Mouse (Mus musculus): ENCODE data around the gene Trappc5. TPM values are rescaled to one million over a fixed set of nuclear protein-coding genes. Genes with fewer than 3 reads are reported as not detected.

Trappc5 gene
- total and polyA plus RNA-seq, 2 experiments from 2014 or later: 53.3 to 55.8 TPM

DNA sequence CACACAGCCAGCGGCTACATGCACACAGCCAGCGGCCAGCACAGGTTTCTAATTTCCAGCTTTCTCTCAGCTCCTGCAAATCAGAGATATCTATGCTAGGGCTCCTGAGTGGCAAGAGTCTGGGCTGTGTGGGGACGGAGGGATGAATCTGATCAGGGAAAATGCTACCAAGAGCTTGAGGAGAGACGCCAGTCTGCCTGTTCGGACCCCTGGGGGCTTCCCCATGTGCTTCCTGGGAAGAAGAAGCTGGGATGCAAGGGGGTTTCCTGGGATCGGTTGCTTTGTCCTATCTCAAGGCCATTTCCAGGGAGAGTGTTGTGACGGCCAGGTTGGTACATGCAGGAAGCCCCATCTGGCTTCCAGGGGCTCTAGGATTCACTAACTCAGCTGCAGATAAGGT lies 31.5 kb downstream of the Trappc5 start:
- Histone ChIP-seq H3K27me3 (ENCODE audit: insufficient read depth, low read length) (no peaks in the 10 kb centered on the region), H3K4me1 (ENCODE audit: insufficient read depth, low read length) (no peaks in the 10 kb centered on the region), H3K9me3 (ENCODE audit: low read length) (no peaks in the 10 kb centered on the region), H3K4me3 (ENCODE audit: low read length) (no peak overlapping the region), H3K36me3 (ENCODE audit: insufficient read depth, low read length) (no peaks in the 10 kb centered on the region), H3K4me2 (ENCODE audit: low read depth, low read length) (no peak overlapping the region), H3K9ac (replicated peaks; ENCODE audit: low read length) (no peak overlapping the region), H3K27ac (no peak overlapping the region)
- WGBS: 80% methylated on average over 7 of the region's 7 CpGs
- no peak for TF ChIP-seq CTCF (IDR thresholded peaks at IDR 0.05; ENCODE audit: low read depth)
- no peak for DNase-seq (ENCODE audit: low spot score)
- no peak for ATAC-seq

- H3K4me1 ChIP-seq (ENCODE audit: insufficient read depth, low read length): no peaks in the 10 kb centered on the region
- no peaks in the 10 kb centered on the region for H3K27me3 ChIP-seq (ENCODE audit: insufficient read depth, low read length)
- ATAC-seq: no peak
- H3K4me2 ChIP-seq (ENCODE audit: low read depth, low read length): no peak overlapping the region
- no peak overlapping the region for H3K4me3 ChIP-seq (ENCODE audit: low read length)
- no peaks in the 10 kb centered on the region for H3K9me3 ChIP-seq (ENCODE audit: low read length)
- no peak for DNase-seq (ENCODE audit: low spot score)
- WGBS: 85% methylated on average over 3 of the region's 3 CpGs
- H3K36me3 ChIP-seq (ENCODE audit: insufficient read depth, low read length): no peaks in the 10 kb centered on the region
- no peak for TF ChIP-seq CTCF (IDR thresholded peaks at IDR 0.05; ENCODE audit: low read depth)
- H3K9ac ChIP-seq (replicated peaks; ENCODE audit: low read length): no peak overlapping the region
- H3K27ac ChIP-seq: no peak overlapping the region
Observed at GRCm38 (mm10) chr8:3710312-3710711, 34.2 kb downstream of the Trappc5 start.

DNA sequence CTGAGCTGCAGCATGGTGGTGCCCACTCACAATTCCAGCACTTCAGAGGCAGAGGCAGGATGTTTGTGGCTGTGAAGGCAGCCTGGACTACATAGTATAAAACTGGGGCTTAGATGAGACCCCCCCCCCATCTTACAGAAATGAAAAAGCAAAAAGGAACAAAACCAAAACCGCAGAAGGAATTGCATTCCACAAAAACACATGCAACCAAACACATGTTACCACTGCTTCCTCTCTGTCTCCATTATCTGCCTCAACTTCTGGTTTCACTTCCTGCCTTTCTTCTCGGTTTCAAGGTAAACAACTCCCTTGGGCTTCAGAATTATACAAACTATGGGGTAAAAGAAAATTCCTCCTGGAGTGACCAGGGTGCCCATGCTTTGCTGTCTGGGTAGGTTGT lies 35.5 kb downstream of the Trappc5 start:
- Histone ChIP-seq H3K4me3 (ENCODE audit: low read length) (no peak overlapping the region), H3K36me3 (ENCODE audit: insufficient read depth, low read length) (no peaks in the 10 kb centered on the region), H3K4me1 (ENCODE audit: insufficient read depth, low read length) (no peaks in the 10 kb centered on the region), H3K9ac (replicated peaks; ENCODE audit: low read length) (no peak overlapping the region), H3K4me2 (ENCODE audit: low read depth, low read length) (no peak overlapping the region), H3K27ac (no peak overlapping the region), H3K9me3 (ENCODE audit: low read length) (no peaks in the 10 kb centered on the region), H3K27me3 (ENCODE audit: insufficient read depth, low read length) (no peaks in the 10 kb centered on the region)
- no peak for ATAC-seq
- 74% methylated on average over 2 of the region's 2 CpGs for WGBS
- no peak for TF ChIP-seq CTCF (IDR thresholded peaks at IDR 0.05; ENCODE audit: low read depth)
- DNase-seq (ENCODE audit: low spot score): no peak

- H3K4me1 ChIP-seq (ENCODE audit: insufficient read depth, low read length): no peaks in the 10 kb centered on the region
- ATAC-seq (no peak), DNase-seq (ENCODE audit: low spot score) (no peak)
- H3K4me2 ChIP-seq (ENCODE audit: low read depth, low read length): no peak overlapping the region
- H3K27me3 ChIP-seq (ENCODE audit: insufficient read depth, low read length): no peaks in the 10 kb centered on the region
- WGBS: 89% methylated on average over 12 of the region's 12 CpGs
- no peak for TF ChIP-seq CTCF (IDR thresholded peaks at IDR 0.05; ENCODE audit: low read depth)
- H3K27ac ChIP-seq: no peak overlapping the region
- no peaks in the 10 kb centered on the region for H3K9me3 ChIP-seq (ENCODE audit: low read length)
- no peak overlapping the region for H3K9ac ChIP-seq (replicated peaks; ENCODE audit: low read length)
- no peaks in the 10 kb centered on the region for H3K36me3 ChIP-seq (ENCODE audit: insufficient read depth, low read length)
- no peak overlapping the region for H3K4me3 ChIP-seq (ENCODE audit: low read length)
Observed at GRCm38 (mm10) chr8:3717321-3717954, 41.3 kb downstream of the Trappc5 start.

DNA sequence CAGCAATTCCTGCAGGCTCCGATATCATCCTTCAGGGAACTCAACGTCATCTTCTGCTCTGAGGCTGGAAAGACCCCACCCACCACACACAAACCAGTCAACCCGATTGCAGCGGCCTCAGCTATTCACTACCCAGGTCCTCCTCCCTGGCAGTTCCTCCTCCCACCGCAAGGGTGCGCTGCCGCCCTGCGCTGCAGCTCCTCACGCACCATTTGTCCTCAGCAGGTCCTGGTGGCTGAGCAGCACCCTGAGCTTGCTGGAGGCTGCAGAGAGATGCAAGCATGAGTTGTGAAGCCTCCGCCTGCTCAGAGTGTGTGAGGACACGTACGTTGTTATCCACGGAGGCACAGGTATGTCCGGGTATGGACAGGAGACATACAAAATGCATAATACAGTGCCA lies 42.5 kb downstream of the Trappc5 start:
- Histone ChIP-seq H3K27ac (no peak overlapping the region), H3K9me3 (ENCODE audit: low read length) (no peaks in the 10 kb centered on the region), H3K4me3 (ENCODE audit: low read length) (no peak overlapping the region), H3K27me3 (ENCODE audit: insufficient read depth, low read length) (no peaks in the 10 kb centered on the region), H3K9ac (replicated peaks; ENCODE audit: low read length) (no peak overlapping the region), H3K4me1 (ENCODE audit: insufficient read depth, low read length) (no peaks in the 10 kb centered on the region), H3K36me3 (ENCODE audit: insufficient read depth, low read length) (no peaks in the 10 kb centered on the region), H3K4me2 (ENCODE audit: low read depth, low read length) (no peak overlapping the region)
- WGBS: 21% methylated on average over 14 of the region's 14 CpGs
- ATAC-seq (peak; percentile 59), DNase-seq (ENCODE audit: low spot score) (peak; percentile 53)
- TF ChIP-seq CTCF (IDR thresholded peaks at IDR 0.05; ENCODE audit: low read depth): peak; percentile 89

DNA sequence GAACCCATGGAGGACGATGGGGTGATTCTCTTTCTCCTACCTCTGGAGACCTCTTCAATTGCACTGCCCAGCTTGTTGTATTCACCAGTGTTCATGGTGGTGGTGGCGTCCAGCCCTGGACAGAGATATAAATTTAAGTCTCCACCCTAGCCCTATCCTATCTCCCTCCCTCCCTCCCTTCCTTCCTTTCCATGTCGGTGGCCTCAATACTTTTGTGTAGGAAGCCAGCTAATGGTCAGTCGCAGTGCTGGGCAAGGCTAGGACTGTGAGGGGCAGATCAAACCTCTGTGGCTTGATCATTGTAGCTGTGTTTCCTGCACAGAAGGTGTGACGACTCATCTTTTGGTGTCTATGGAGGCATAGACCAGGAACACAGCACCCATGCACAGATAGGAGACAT lies 44.5 kb downstream of the Trappc5 start, which contains the start of gene Clec4g:
Gene Clec4g (minus strand): TSS at position 101 of the 400 bp plus-strand sequence.
- no peaks in the 10 kb centered on the region for H3K36me3 ChIP-seq (ENCODE audit: insufficient read depth, low read length)
- no peak within 1 kb of the TSS for H3K27ac ChIP-seq
- ATAC-seq (no peak), DNase-seq (ENCODE audit: low spot score) (no peak)
- no peaks in the 10 kb centered on the region for H3K4me1 ChIP-seq (ENCODE audit: insufficient read depth, low read length)
- no peak within 1 kb of the TSS for H3K4me2 ChIP-seq (ENCODE audit: low read depth, low read length)
- H3K9ac ChIP-seq (replicated peaks; ENCODE audit: low read length): no peak within 1 kb of the TSS
- H3K27me3 ChIP-seq (ENCODE audit: insufficient read depth, low read length): no peaks in the 10 kb centered on the region
- no peak for TF ChIP-seq CTCF (IDR thresholded peaks at IDR 0.05; ENCODE audit: low read depth)
- H3K4me3 ChIP-seq (ENCODE audit: low read length): no peak within 1 kb of the TSS
- WGBS: 67% methylated on average over 5 of the region's 5 CpGs
- H3K9me3 ChIP-seq (ENCODE audit: low read length): no peaks in the 10 kb centered on the region

GRCm38 (mm10) chr8:3721041-3721440 lies 44.9 kb downstream of the Trappc5 start:
- no peaks in the 10 kb centered on the region for H3K9me3 ChIP-seq (ENCODE audit: low read length)
- H3K36me3 ChIP-seq (ENCODE audit: insufficient read depth, low read length): no peaks in the 10 kb centered on the region
- 36% methylated on average over 1 of the region's 1 CpGs for WGBS
- H3K4me3 ChIP-seq (ENCODE audit: low read length): no peak overlapping the region
- H3K4me2 ChIP-seq (ENCODE audit: low read depth, low read length): no peak overlapping the region
- DNase-seq (ENCODE audit: low spot score) (peak; percentile 63), ATAC-seq (0 out of 2 replicates have a peak, but pooled peaks have one; percentile 43)
- H3K9ac ChIP-seq (replicated peaks; ENCODE audit: low read length): no peak overlapping the region
- no peak for TF ChIP-seq CTCF (IDR thresholded peaks at IDR 0.05; ENCODE audit: low read depth)
- H3K4me1 ChIP-seq (ENCODE audit: insufficient read depth, low read length): no peaks in the 10 kb centered on the region
- no peaks in the 10 kb centered on the region for H3K27me3 ChIP-seq (ENCODE audit: insufficient read depth, low read length)
- no peak overlapping the region for H3K27ac ChIP-seq

Other genes with a start within 250 kb of the Trappc5 start
- 1.5 and 4.9 TPM in 2 replicates for gene Pex11g, start 208.6 kb upstream of the Trappc5 start, total RNA-seq (2014; rRNA removed)
- 2.0 and 2.4 TPM in 2 replicates for gene Pex11g, start 208.6 kb upstream of the Trappc5 start, polyA plus RNA-seq (2015; fragmentation: Nextera tagmentation; extraction: Ambion mirVana)
- 0.26 TPM in 1 of 2 replicates, not detected in the other for gene Tex45, start 205.4 kb upstream of the Trappc5 start, total RNA-seq (2014; rRNA removed)
- 0.57 and 0.73 TPM in 2 replicates for gene Tex45, start 205.4 kb upstream of the Trappc5 start, polyA plus RNA-seq (2015; fragmentation: Nextera tagmentation; extraction: Ambion mirVana)
- 98.3 and 109 TPM in 2 replicates for gene Zfp358, start 183.2 kb upstream of the Trappc5 start, total RNA-seq (2014; rRNA removed)
- gene Zfp358, start 183.2 kb upstream of the Trappc5 start, polyA plus RNA-seq (2015; fragmentation: Nextera tagmentation; extraction: Ambion mirVana): 46.0 and 49.6 TPM in 2 replicates
- 113 and 140 TPM in 2 replicates for gene Mcoln1, start 175.8 kb upstream of the Trappc5 start, total RNA-seq (2014; rRNA removed)
- gene Mcoln1, start 175.8 kb upstream of the Trappc5 start, polyA plus RNA-seq (2015; fragmentation: Nextera tagmentation; extraction: Ambion mirVana): 92.4 and 96.8 TPM in 2 replicates
- gene Pnpla6, start 160.9 kb upstream of the Trappc5 start, total RNA-seq (2014; rRNA removed): 55.6 and 82.6 TPM in 2 replicates
- gene Pnpla6, start 160.9 kb upstream of the Trappc5 start, polyA plus RNA-seq (2015; fragmentation: Nextera tagmentation; extraction: Ambion mirVana): 35.3 and 38.4 TPM in 2 replicates
- 0.37 TPM in 1 of 2 replicates, not detected in the other for gene C330021F23Rik, start 108.3 kb upstream of the Trappc5 start, total RNA-seq (2014; rRNA removed)
- 0.26 and 0.29 TPM in 2 replicates for gene C330021F23Rik, start 108.3 kb upstream of the Trappc5 start, polyA plus RNA-seq (2015; fragmentation: Nextera tagmentation; extraction: Ambion mirVana)
- 108 and 128 TPM in 2 replicates for gene Camsap3, start 89.0 kb upstream of the Trappc5 start, total RNA-seq (2014; rRNA removed)
- 34.9 and 39.1 TPM in 2 replicates for gene Camsap3, start 89.0 kb upstream of the Trappc5 start, polyA plus RNA-seq (2015; fragmentation: Nextera tagmentation; extraction: Ambion mirVana)
- 44.2 and 47.8 TPM in 2 replicates for gene Xab2, start 55.0 kb upstream of the Trappc5 start, total RNA-seq (2014; rRNA removed)
- 32.6 and 35.7 TPM in 2 replicates for gene Xab2, start 55.0 kb upstream of the Trappc5 start, polyA plus RNA-seq (2015; fragmentation: Nextera tagmentation; extraction: Ambion mirVana)
- gene Pet100, start 54.8 kb upstream of the Trappc5 start, total RNA-seq (2014; rRNA removed): 3.7 and 16.5 TPM in 2 replicates
- 91.3 and 99.6 TPM in 2 replicates for gene Pet100, start 54.8 kb upstream of the Trappc5 start, polyA plus RNA-seq (2015; fragmentation: Nextera tagmentation; extraction: Ambion mirVana)
- 95.0 and 145 TPM in 2 replicates for gene Pcp2, start 50.8 kb upstream of the Trappc5 start, total RNA-seq (2014; rRNA removed)
- 78.6 and 84.4 TPM in 2 replicates for gene Pcp2, start 50.8 kb upstream of the Trappc5 start, polyA plus RNA-seq (2015; fragmentation: Nextera tagmentation; extraction: Ambion mirVana)
- 9.7 and 23.9 TPM in 2 replicates for gene Stxbp2, start 45.3 kb upstream of the Trappc5 start, total RNA-seq (2014; rRNA removed)
- 32.7 and 38.5 TPM in 2 replicates for gene Stxbp2, start 45.3 kb upstream of the Trappc5 start, polyA plus RNA-seq (2015; fragmentation: Nextera tagmentation; extraction: Ambion mirVana)
- gene Retn, start 20.5 kb upstream of the Trappc5 start, total RNA-seq (2014; rRNA removed): not detected in 2 replicates
- gene Retn, start 20.5 kb upstream of the Trappc5 start, polyA plus RNA-seq (2015; fragmentation: Nextera tagmentation; extraction: Ambion mirVana): 0.44 and 0.60 TPM in 2 replicates
- gene Mcemp1, start 10.5 kb upstream of the Trappc5 start, total RNA-seq (2014; rRNA removed): not detected in 2 replicates
- gene Mcemp1, start 10.5 kb upstream of the Trappc5 start, polyA plus RNA-seq (2015; fragmentation: Nextera tagmentation; extraction: Ambion mirVana): 0.09 and 0.23 TPM in 2 replicates
- 21.2 TPM in 1 of 2 replicates, not detected in the other for gene Fcor, start 3.9 kb upstream of the Trappc5 start, total RNA-seq (2014; rRNA removed)
- gene Fcor, start 3.9 kb upstream of the Trappc5 start, polyA plus RNA-seq (2015; fragmentation: Nextera tagmentation; extraction: Ambion mirVana): 27.0 and 27.5 TPM in 2 replicates
- not detected in 2 replicates for gene Fcer2a, start 17.9 kb downstream of the Trappc5 start, total RNA-seq (2014; rRNA removed)
- gene Fcer2a, start 17.9 kb downstream of the Trappc5 start, polyA plus RNA-seq (2015; fragmentation: Nextera tagmentation; extraction: Ambion mirVana): 0.41 and 0.44 TPM in 2 replicates
- gene Clec4g, start 44.4 kb downstream of the Trappc5 start, total RNA-seq (2014; rRNA removed): not detected in 2 replicates
- not detected in 2 replicates for gene Clec4g, start 44.4 kb downstream of the Trappc5 start, polyA plus RNA-seq (2015; fragmentation: Nextera tagmentation; extraction: Ambion mirVana)
- not detected in 2 replicates for gene Cd209a, start 72.7 kb downstream of the Trappc5 start, total RNA-seq (2014; rRNA removed)
- 0.29 TPM in 1 of 2 replicates, not detected in the other for gene Cd209a, start 72.7 kb downstream of the Trappc5 start, polyA plus RNA-seq (2015; fragmentation: Nextera tagmentation; extraction: Ambion mirVana)
- gene Cd209e, start 178.0 kb downstream of the Trappc5 start, total RNA-seq (2014; rRNA removed): not detected in 2 replicates
- gene Cd209e, start 178.0 kb downstream of the Trappc5 start, polyA plus RNA-seq (2015; fragmentation: Nextera tagmentation; extraction: Ambion mirVana): not detected in 2 replicates
- gene Cd209d, start 202.3 kb downstream of the Trappc5 start, total RNA-seq (2014; rRNA removed): not detected in 2 replicates
- not detected in 2 replicates for gene Cd209d, start 202.3 kb downstream of the Trappc5 start, polyA plus RNA-seq (2015; fragmentation: Nextera tagmentation; extraction: Ambion mirVana)

Data from hindbrain, postnatal 0 days (tissue).